Mouse (Mus musculus): ENCODE data around the gene Rft1. TPM values are rescaled to one million over a fixed set of nuclear protein-coding genes. Genes with fewer than 3 reads are reported as not detected.

The Rft1 gene
- polyA plus RNA-seq, 1 experiment = 17.6 TPM

GRCm38 (mm10) chr14:30719514-30719913 lies 65.4 kb downstream of the Rft1 start:
- H3K36me3 ChIP-seq (ENCODE audit: control insufficient read depth, insufficient read depth, low read length) = no peaks in the 10 kb centered on the region
- peaks cover 9% of the 10 kb centered on the region; the same call in 1 of the 2 replicates for H3K4me1 ChIP-seq (ENCODE audit: control insufficient read depth, insufficient read depth, low read length)
- WGBS = 76% methylated on average over 1 of the region's 1 CpGs
- no peaks in the 10 kb centered on the region for H3K27me3 ChIP-seq (replicated peaks; ENCODE audit: control insufficient read depth, insufficient read depth, low read length)
- no peak for DNase-seq
- TF ChIP-seq POLR2A (IDR thresholded peaks at IDR 0.05; ENCODE audit: low read depth, low read length) (no peak), CTCF (conservative IDR thresholded peaks at IDR 0.05; ENCODE audit: insufficient read depth, insufficient read length, low read depth, low read length) (no peak)
- no peak overlapping the region for H3K4me3 ChIP-seq (ENCODE audit: insufficient read depth, low read depth, low read length)
- H3K27ac ChIP-seq (ENCODE audit: insufficient read depth, low read depth, low read length) = no peak overlapping the region

DNA sequence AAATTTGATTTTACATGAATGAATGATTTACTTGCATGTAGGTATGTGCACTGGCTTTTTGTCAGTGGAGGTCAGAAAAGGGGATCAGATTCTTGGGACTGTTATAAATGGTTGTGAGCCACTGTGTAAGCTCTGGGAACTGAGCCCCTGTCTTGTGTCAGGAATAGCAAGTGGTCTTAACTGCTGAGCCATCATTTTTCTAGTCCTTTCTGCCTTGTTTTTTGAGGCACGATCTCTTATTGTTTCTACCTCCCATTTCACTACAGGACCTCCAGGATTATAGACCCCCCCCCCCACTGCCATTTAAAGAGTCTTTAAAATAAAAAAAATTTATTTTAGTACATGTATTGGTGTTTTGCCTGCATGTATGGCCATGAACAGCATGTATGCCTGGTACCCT lies 67.7 kb downstream of the Rft1 start:
- H3K36me3 ChIP-seq (ENCODE audit: control insufficient read depth, insufficient read depth, low read length) = no peaks in the 10 kb centered on the region
- H3K27me3 ChIP-seq (replicated peaks; ENCODE audit: control insufficient read depth, insufficient read depth, low read length) = no peaks in the 10 kb centered on the region
- no peak for DNase-seq
- H3K4me3 ChIP-seq (ENCODE audit: insufficient read depth, low read depth, low read length) = no peak overlapping the region
- no peak overlapping the region for H3K27ac ChIP-seq (ENCODE audit: insufficient read depth, low read depth, low read length)
- 85% methylated on average over 1 of the region's 1 CpGs for WGBS
- TF ChIP-seq POLR2A (IDR thresholded peaks at IDR 0.05; ENCODE audit: low read depth, low read length) = no peak
- no peak for TF ChIP-seq CTCF (conservative IDR thresholded peaks at IDR 0.05; ENCODE audit: insufficient read depth, insufficient read length, low read depth, low read length)
- H3K4me1 ChIP-seq (ENCODE audit: control insufficient read depth, insufficient read depth, low read length) = peaks cover 8% of the 10 kb centered on the region; the same call in 1 of the 2 replicates

- WGBS = 62% methylated on average over 5 of the region's 5 CpGs
- no peak for TF ChIP-seq CTCF (conservative IDR thresholded peaks at IDR 0.05; ENCODE audit: insufficient read depth, insufficient read length, low read depth, low read length)
- DNase-seq = peak; percentile 8
- H3K4me1 ChIP-seq (ENCODE audit: control insufficient read depth, insufficient read depth, low read length) = peaks cover 5% of the 10 kb centered on the region; the same call in 1 of the 2 replicates
- H3K36me3 ChIP-seq (ENCODE audit: control insufficient read depth, insufficient read depth, low read length) = no peaks in the 10 kb centered on the region
- no peak overlapping the region for H3K4me3 ChIP-seq (ENCODE audit: insufficient read depth, low read depth, low read length)
- no peak overlapping the region for H3K27ac ChIP-seq (ENCODE audit: insufficient read depth, low read depth, low read length)
- no peaks in the 10 kb centered on the region for H3K27me3 ChIP-seq (replicated peaks; ENCODE audit: control insufficient read depth, insufficient read depth, low read length)
These were observed 68.2 kb downstream of the Rft1 start for GRCm38 (mm10) chr14:30722406-30722805.

DNA sequence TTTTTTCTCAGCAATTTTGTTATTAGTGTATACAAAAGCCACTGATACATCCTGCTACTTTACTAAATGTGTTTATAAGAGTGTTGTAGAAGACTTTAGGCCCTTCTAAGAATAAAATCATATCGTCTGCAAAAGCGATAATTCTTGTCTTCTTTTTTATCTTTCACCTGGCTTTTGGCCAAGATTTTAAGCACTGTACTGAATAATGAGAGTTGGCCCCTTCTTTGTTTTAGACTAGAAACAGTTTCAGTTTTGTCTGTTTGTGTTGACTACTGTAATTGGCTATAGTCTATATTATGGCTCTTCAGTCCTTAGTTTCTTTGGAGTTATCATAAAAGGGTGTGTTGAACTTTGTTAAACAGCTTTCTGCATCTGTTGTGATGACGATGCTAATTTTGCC lies 77.7 kb downstream of the Rft1 start:
- no peak for DNase-seq
- TF ChIP-seq CTCF (conservative IDR thresholded peaks at IDR 0.05; ENCODE audit: insufficient read depth, insufficient read length, low read depth, low read length) = no peak
- no peak for TF ChIP-seq POLR2A (IDR thresholded peaks at IDR 0.05; ENCODE audit: low read depth, low read length)
- no peaks in the 10 kb centered on the region for H3K4me1 ChIP-seq (ENCODE audit: control insufficient read depth, insufficient read depth, low read length)

GRCm38 (mm10) chr14:30734665-30735064 lies 80.5 kb downstream of the Rft1 start:
- DNase-seq = no peak
- Histone ChIP-seq H3K27ac (ENCODE audit: insufficient read depth, low read depth, low read length) (no peak overlapping the region), H3K27me3 (replicated peaks; ENCODE audit: control insufficient read depth, insufficient read depth, low read length) (no peaks in the 10 kb centered on the region)

More for the DNA sequence above, 77.7 kb downstream of the Rft1 start:
- no peaks in the 10 kb centered on the region for H3K27me3 ChIP-seq (replicated peaks; ENCODE audit: control insufficient read depth, insufficient read depth, low read length)
- no peaks in the 10 kb centered on the region for H3K36me3 ChIP-seq (ENCODE audit: control insufficient read depth, insufficient read depth, low read length)
- no peak overlapping the region for H3K4me3 ChIP-seq (ENCODE audit: insufficient read depth, low read depth, low read length)
- 63% methylated on average over 3 of the region's 3 CpGs for WGBS
- no peak overlapping the region for H3K27ac ChIP-seq (ENCODE audit: insufficient read depth, low read depth, low read length)

DNA sequence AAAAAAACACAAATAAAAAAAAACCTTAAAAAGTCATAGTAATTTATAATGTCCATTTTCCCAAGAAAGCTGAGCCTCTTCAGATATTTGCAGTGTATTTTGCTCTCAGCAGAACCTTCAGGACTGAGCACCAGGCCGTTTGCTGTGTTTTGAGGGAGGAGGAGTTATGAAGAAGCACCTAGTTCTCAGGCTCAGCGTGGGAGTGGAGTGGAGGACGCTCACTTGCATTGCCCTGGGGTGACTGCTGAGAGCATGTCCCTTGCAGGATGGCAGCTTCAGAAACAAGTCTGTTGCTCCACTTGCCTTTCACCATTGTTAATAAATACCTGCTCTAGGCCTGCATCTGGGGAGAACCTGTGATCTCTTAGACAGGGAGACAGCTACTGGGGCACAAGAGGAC lies 81.7 kb downstream of the Rft1 start:
- no peak for DNase-seq
- H3K27ac ChIP-seq (ENCODE audit: insufficient read depth, low read depth, low read length) = no peak overlapping the region
- WGBS = 53% methylated on average over 3 of the region's 3 CpGs
- no peaks in the 10 kb centered on the region for H3K4me1 ChIP-seq (ENCODE audit: control insufficient read depth, insufficient read depth, low read length)
- no peaks in the 10 kb centered on the region for H3K36me3 ChIP-seq (ENCODE audit: control insufficient read depth, insufficient read depth, low read length)
- H3K27me3 ChIP-seq (replicated peaks; ENCODE audit: control insufficient read depth, insufficient read depth, low read length) = no peaks in the 10 kb centered on the region
- no peak for TF ChIP-seq POLR2A (IDR thresholded peaks at IDR 0.05; ENCODE audit: low read depth, low read length)
- no peak for TF ChIP-seq CTCF (conservative IDR thresholded peaks at IDR 0.05; ENCODE audit: insufficient read depth, insufficient read length, low read depth, low read length)
- no peak overlapping the region for H3K4me3 ChIP-seq (ENCODE audit: insufficient read depth, low read depth, low read length)

More at GRCm38 (mm10) chr14:30734665-30735064, 80.5 kb downstream of the Rft1 start:
- TF ChIP-seq POLR2A (IDR thresholded peaks at IDR 0.05; ENCODE audit: low read depth, low read length) = no peak
- TF ChIP-seq CTCF (conservative IDR thresholded peaks at IDR 0.05; ENCODE audit: insufficient read depth, insufficient read length, low read depth, low read length) = no peak
- Histone ChIP-seq H3K4me3 (ENCODE audit: insufficient read depth, low read depth, low read length) (no peak overlapping the region), H3K4me1 (ENCODE audit: control insufficient read depth, insufficient read depth, low read length) (no peaks in the 10 kb centered on the region), H3K36me3 (ENCODE audit: control insufficient read depth, insufficient read depth, low read length) (no peaks in the 10 kb centered on the region)
- 95% methylated on average over 5 of the region's 5 CpGs for WGBS

- WGBS = 64% methylated on average over 1 of the region's 1 CpGs
These were observed 82.3 kb downstream of the Rft1 start for GRCm38 (mm10) chr14:30736413-30736812.

More at GRCm38 (mm10) chr14:30736413-30736812, 82.3 kb downstream of the Rft1 start:
- H3K4me3 ChIP-seq (ENCODE audit: insufficient read depth, low read depth, low read length) = no peak overlapping the region
- no peaks in the 10 kb centered on the region for H3K4me1 ChIP-seq (ENCODE audit: control insufficient read depth, insufficient read depth, low read length)
- TF ChIP-seq CTCF (conservative IDR thresholded peaks at IDR 0.05; ENCODE audit: insufficient read depth, insufficient read length, low read depth, low read length) (no peak), POLR2A (IDR thresholded peaks at IDR 0.05; ENCODE audit: low read depth, low read length) (no peak)
- no peak overlapping the region for H3K27ac ChIP-seq (ENCODE audit: insufficient read depth, low read depth, low read length)
- no peaks in the 10 kb centered on the region for H3K36me3 ChIP-seq (ENCODE audit: control insufficient read depth, insufficient read depth, low read length)
- no peak for DNase-seq
- H3K27me3 ChIP-seq (replicated peaks; ENCODE audit: control insufficient read depth, insufficient read depth, low read length) = no peaks in the 10 kb centered on the region

Other genes with a start within 250 kb of the Rft1 start
- gene Dcp1a, start 174.8 kb upstream of the Rft1 start, polyA plus RNA-seq (2012; rRNA removed) = 18.0 and 24.9 TPM in 2 replicates
- 4.0 and 4.9 TPM in 2 replicates for gene Cacna1d, start 162.9 kb upstream of the Rft1 start, polyA plus RNA-seq (2012; rRNA removed)
- gene Tkt, start 106.0 kb upstream of the Rft1 start, polyA plus RNA-seq (2012; rRNA removed) = 393 and 447 TPM in 2 replicates
- gene Prkcd, start 28.1 kb upstream of the Rft1 start, polyA plus RNA-seq (2012; rRNA removed) = 80.6 and 96.2 TPM in 2 replicates
- 2.2 and 3.3 TPM in 2 replicates for gene Sfmbt1, start 60.5 kb downstream of the Rft1 start, polyA plus RNA-seq (2012; rRNA removed)
- 14.1 and 15.1 TPM in 2 replicates for gene Tmem110, start 171.2 kb downstream of the Rft1 start, polyA plus RNA-seq (2012; rRNA removed)
- 8.2 and 9.2 TPM in 2 replicates for gene Mustn1, start 224.8 kb downstream of the Rft1 start, polyA plus RNA-seq (2012; rRNA removed)
- gene Itih4, start 232.1 kb downstream of the Rft1 start, polyA plus RNA-seq (2012; rRNA removed) = 0.38 and 0.62 TPM in 2 replicates

All from kidney, adult 2 months (tissue).